Mouse (Mus musculus) hindbrain, postnatal 0 days (tissue): ENCODE measurements at regions not wholly inside any gene's neighbourhood (a gene's known extent, or its start where the extent isn't known, plus 50 kb on each side); places are given as distances from the start of the nearest gene placed in this dataset.
"Not testable (repeated sequence)": the region's sequence is repeated elsewhere in the genome, so short reads cannot be mapped to it uniquely, and the experiment has no call there.

Experiments
- ATAC-seq: fragments of 200-750 bp; cut with Nextera tagmentation; 2 replicates; pipeline ENCODE4 v1.8.0; 2017; ENCODE audit warnings: mild to moderate bottlenecking, moderate TSS enrichment, moderate library complexity
- DNase-seq: peaks from one replicate; pipeline ENCODE4 v3.0.0-alpha.2; 2015; ENCODE audit warnings: low spot score
- H3K27ac ChIP-seq: fragments of 300-500 bp; sonication (generic); 2 replicates; pipeline ENCODE4 v1.5.1; 2014; ENCODE audit warnings: mild to moderate bottlenecking
- H3K27me3 ChIP-seq: fragments of 300-500 bp; sonication (generic); 2 replicates; pipeline ENCODE4 v1.6.1; 2014; ENCODE audit warnings: low read length, mixed read lengths; ENCODE audit not compliant: insufficient read depth
- H3K36me3 ChIP-seq: fragments of 300-500 bp; sonication (generic); 2 replicates; pipeline ENCODE4 v1.6.1; 2014; ENCODE audit warnings: low read length, mixed read lengths; ENCODE audit not compliant: insufficient read depth
- H3K4me1 ChIP-seq: fragments of 300-500 bp; sonication (generic); 2 replicates; pipeline ENCODE4 v1.6.1; 2014; ENCODE audit warnings: antibody characterized with exemption, low read length, mixed read lengths; ENCODE audit not compliant: insufficient read depth
- H3K4me2 ChIP-seq: fragments of 300-500 bp; sonication (generic); 2 replicates; pipeline ENCODE4 v1.6.1; 2014; ENCODE audit warnings: low read depth, mild to moderate bottlenecking, low read length, moderate library complexity, mixed read lengths
- H3K4me3 ChIP-seq: fragments of 300-500 bp; sonication (generic); 2 replicates; pipeline ENCODE4 v1.5.1; 2014; ENCODE audit warnings: low read length
- H3K9ac ChIP-seq: fragments of 300-500 bp; sonication (generic); replicated peaks from 2 replicates; pipeline ENCODE4 v1.6.1; 2014; ENCODE audit warnings: mild to moderate bottlenecking, low read length, moderate library complexity, mixed read lengths
- H3K9me3 ChIP-seq: fragments of 300-500 bp; sonication (generic); 2 replicates; pipeline ENCODE4 v1.6.1; 2016; ENCODE audit warnings: low read length, mixed read lengths
- CTCF ChIP-seq: IDR thresholded peaks from 2 replicates; pipeline ENCODE4 v1.5.1; 2016; ENCODE audit warnings: antibody characterized with exemption, control low read depth, low read depth
- WGBS: fragments of 180-500 bp; shearing (Covaris S2); extraction: QIAGEN DNeasy Blood & Tissue Kit; methylation state at CpG from one replicate; pipeline ENCODE4 v1.1.7; 2014; 5-methylcytosine and 5-hydroxymethylcytosine counted together

DNA sequence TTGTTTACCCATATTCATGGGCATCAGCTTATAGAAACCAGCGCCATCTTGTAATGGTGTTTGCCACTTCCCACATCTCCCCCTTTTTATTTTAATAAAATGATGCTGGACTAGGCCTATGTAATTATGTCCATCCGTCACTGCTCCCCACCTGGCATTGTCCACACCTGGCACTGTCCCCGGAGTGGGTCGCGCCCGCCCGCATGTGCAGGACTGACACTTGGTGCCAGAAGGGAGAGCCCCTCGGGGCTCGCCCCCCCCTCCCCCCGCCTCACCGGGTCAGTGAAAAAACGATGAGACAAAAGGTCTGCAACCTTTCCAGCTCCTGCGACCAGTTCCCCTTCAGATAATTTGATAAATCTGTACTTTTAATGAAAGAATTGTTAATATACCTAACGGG is 450.8 kb upstream of the Epha6 start:
- not testable (repeated sequence) for DNase-seq, H3K36me3 ChIP-seq, H3K9ac ChIP-seq, H3K4me3 ChIP-seq, H3K9me3 ChIP-seq, H3K4me1 ChIP-seq, H3K4me2 ChIP-seq, ATAC-seq, H3K27ac ChIP-seq, H3K27me3 ChIP-seq
- 67% methylated on average over 14 of the region's 14 CpGs for WGBS

GRCm38 (mm10) chr16:61041140-61041586 is 435.8 kb upstream of the Epha6 start:
- Histone ChIP-seq H3K9me3 (no peaks in the 10 kb centered on the region), H3K4me1 (no peaks in the 10 kb centered on the region), H3K4me3 (no peak overlapping the region), H3K27me3 (no peaks in the 10 kb centered on the region), H3K27ac (no peak overlapping the region), H3K9ac (no peak overlapping the region), H3K4me2 (peak overlapping the region; percentile 4), H3K36me3 (no peaks in the 10 kb centered on the region)
- TF ChIP-seq CTCF, result no peak
- DNase-seq (peak; percentile 90), ATAC-seq (peak; percentile 96)
- WGBS, result 36% methylated on average over 7 of the region's 7 CpGs
